Comparison of ENCODE assay signal across 12 mouse cellular contexts in genomic region chr3:101213212-101213562, GRCm38 (mm10).
DNase-seq lines count a peak whose midpoint lies in the region; ATAC-seq lines count a peak whose summit lies in the region.
"Had no signal": no experiment of that assay in that cellular context is flagged by ENCODE, and none has a peak within 500 bp of the region (broad histone marks: within the 10 kb centered on the region; RNA-seq: fewer than 3 reads in every experiment).

No protein-coding gene starts in this region.

- H3K4me1 ChIP-seq in heart, embryonic 12.5 days (replicated peaks): peaks cover 30% of the 10 kb centered on the region
- peaks cover 20% of the 10 kb centered on the region for H3K4me1 ChIP-seq in embryonic facial prominence, embryonic 12.5 days
- peaks cover 23% of the 10 kb centered on the region for H3K4me1 ChIP-seq in intestine, embryonic 15.5 days (replicated peaks)
- H3K4me1 ChIP-seq in midbrain, embryonic 13.5 days (replicated peaks): peaks cover 32% of the 10 kb centered on the region

- no peak overlapping the region for H3K9ac ChIP-seq in heart, embryonic 12.5 days
- no peak overlapping the region for H3K9ac ChIP-seq in embryonic facial prominence, embryonic 12.5 days
- H3K9ac ChIP-seq in intestine, embryonic 15.5 days: no peak overlapping the region
- H3K9ac ChIP-seq in midbrain, embryonic 13.5 days (replicated peaks): no peak overlapping the region
- H3K9ac ChIP-seq: stomach, embryonic 15.5 days had no signal

- H3K27ac ChIP-seq in heart, embryonic 12.5 days (ENCODE audit: poor library complexity, severe bottlenecking): 0 out of 2 replicates have a peak overlapping the region, but pooled peaks have one; percentile 18
- H3K27ac ChIP-seq in embryonic facial prominence, embryonic 12.5 days: peak overlapping the region; percentile 79; the same call in 1 of the 2 replicates
- peak overlapping the region; percentile 88 for H3K27ac ChIP-seq in intestine, embryonic 15.5 days
- peak overlapping the region; percentile 65 for H3K27ac ChIP-seq in midbrain, embryonic 13.5 days

- H3K4me3 ChIP-seq in heart, embryonic 12.5 days: no peak overlapping the region
- H3K4me3 ChIP-seq in embryonic facial prominence, embryonic 12.5 days: no peak overlapping the region
- H3K4me3 ChIP-seq in intestine, embryonic 15.5 days (replicated peaks): no peak overlapping the region
- H3K4me3 ChIP-seq in midbrain, embryonic 13.5 days (replicated peaks): no peak overlapping the region
- H3K4me3 ChIP-seq: stomach, embryonic 15.5 days had no signal

- H3K9me3 ChIP-seq in heart, embryonic 12.5 days (replicated peaks): no peaks in the 10 kb centered on the region
- H3K9me3 ChIP-seq in embryonic facial prominence, embryonic 12.5 days: no peaks in the 10 kb centered on the region
- no peaks in the 10 kb centered on the region for H3K9me3 ChIP-seq in intestine, embryonic 15.5 days
- H3K9me3 ChIP-seq in midbrain, embryonic 13.5 days: no peaks in the 10 kb centered on the region
- H3K9me3 ChIP-seq: stomach, embryonic 15.5 days had no signal

- no peak overlapping the region for H3K4me2 ChIP-seq in heart, embryonic 12.5 days
- no peak overlapping the region for H3K4me2 ChIP-seq in embryonic facial prominence, embryonic 12.5 days (replicated peaks)
- peak overlapping the region; percentile 28; the same call in 1 of the 2 replicates for H3K4me2 ChIP-seq in intestine, embryonic 15.5 days (replicated peaks)
- H3K4me2 ChIP-seq in midbrain, embryonic 13.5 days (replicated peaks): no peak overlapping the region
- H3K4me2 ChIP-seq: liver, embryonic 11.5 days; stomach, embryonic 15.5 days had no signal

- DNase-seq in heart, adult 8-10 months (ENCODE audit: low spot score): no peak
- no peak for DNase-seq in spleen, adult 12 weeks (ENCODE audit: low spot score)
- DNase-seq in ovary, postnatal 36 days (ENCODE audit: low spot score): no peak
- no peak for DNase-seq in gastrocnemius, postnatal 36 days
- DNase-seq: kidney, adult 8-10 months had no signal

- H3K27me3 ChIP-seq in heart, embryonic 12.5 days (replicated peaks): no peaks in the 10 kb centered on the region
- no peaks in the 10 kb centered on the region for H3K27me3 ChIP-seq in embryonic facial prominence, embryonic 12.5 days
- H3K27me3 ChIP-seq in intestine, embryonic 15.5 days (replicated peaks): no peaks in the 10 kb centered on the region
- H3K27me3 ChIP-seq in midbrain, embryonic 13.5 days: no peaks in the 10 kb centered on the region
- H3K27me3 ChIP-seq: stomach, embryonic 15.5 days had no signal

- 32% methylated on average over 4 of the region's 4 CpGs for WGBS in heart, embryonic 12.5 days
- WGBS in embryonic facial prominence, embryonic 12.5 days: 63% methylated on average over 4 of the region's 4 CpGs
- 40% methylated on average over 4 of the region's 4 CpGs for WGBS in intestine, embryonic 15.5 days
- 65% methylated on average over 4 of the region's 4 CpGs for WGBS in midbrain, embryonic 13.5 days

- H3K36me3 ChIP-seq in heart, embryonic 12.5 days: no peaks in the 10 kb centered on the region
- no peaks in the 10 kb centered on the region for H3K36me3 ChIP-seq in embryonic facial prominence, embryonic 12.5 days
- H3K36me3 ChIP-seq in intestine, embryonic 15.5 days: no peaks in the 10 kb centered on the region
- H3K36me3 ChIP-seq in midbrain, embryonic 13.5 days: no peaks in the 10 kb centered on the region
- H3K36me3 ChIP-seq: stomach, embryonic 15.5 days had no signal

- no peak for ATAC-seq in heart, embryonic 12.5 days (ENCODE audit: insufficient number of reproducible peaks, low FRiP score)
- no peak for ATAC-seq in embryonic facial prominence, embryonic 12.5 days (ENCODE audit: insufficient number of reproducible peaks, insufficient read depth, low FRiP score, low TSS enrichment)
- ATAC-seq in intestine, embryonic 15.5 days: 0 out of 2 replicates have a peak, but pooled peaks have one; percentile 5
- 0 out of 2 replicates have a peak, but pooled peaks have one; percentile 5 for ATAC-seq in midbrain, embryonic 13.5 days
- ATAC-seq: CD4-positive, CD25-positive, alpha-beta regulatory T cell, adult 4 months had no signal

- intact Hi-C loops in gastrocnemius, postnatal 36 days (cut with DNase I): no loop called here

Comparison
In these comparisons a context has a peak if more than half of its experiments do, and no peak if none do; other contexts are left out.
1. ATAC-seq: peak in intestine, embryonic 15.5 days (single experiment) and midbrain, embryonic 13.5 days (single experiment); none in heart, embryonic 12.5 days (single experiment) and embryonic facial prominence, embryonic 12.5 days (single experiment).
2. H3K27ac ChIP-seq: peak in every context shown above with its lines; median percentile 88 in intestine, embryonic 15.5 days; 79 in embryonic facial prominence, embryonic 12.5 days; 65 in midbrain, embryonic 13.5 days; 18 in heart, embryonic 12.5 days.